ENCODE assay signal across 15 mouse cellular contexts in genomic region chr3:20792503-20792902, GRCm38 (mm10).
A peak's percentile ranks its signal among the peaks of the same experiment; 100 is the strongest.
DNase-seq lines count a peak whose midpoint lies in the region; ATAC-seq and TF ChIP-seq lines count a peak whose summit lies in the region.
"Had no signal": no experiment of that assay in that cellular context is flagged by ENCODE, and none has a peak within 500 bp of the region (broad histone marks: within the 10 kb centered on the region; RNA-seq: fewer than 3 reads in every experiment).

No protein-coding gene starts in this region.

- 59% methylated on average over 1 of the region's 1 CpGs for WGBS in lung, embryonic 16.5 days
- 89% methylated on average over 1 of the region's 1 CpGs for WGBS in forebrain, embryonic 16.5 days

- peak; percentile 65 for ATAC-seq in lung, embryonic 16.5 days (ENCODE audit: low read depth)
- no peak for ATAC-seq in forebrain, embryonic 16.5 days
- no peak for ATAC-seq in frontal cortex, adult (ENCODE audit: low TSS enrichment)
- ATAC-seq: midbrain, embryonic 13.5 days had no signal

- no peaks in the 10 kb centered on the region for H3K36me3 ChIP-seq in lung, embryonic 16.5 days (ENCODE audit: control insufficient read depth, insufficient read depth, low read length)
- no peaks in the 10 kb centered on the region for H3K36me3 ChIP-seq in forebrain, embryonic 16.5 days (ENCODE audit: control insufficient read depth, insufficient read depth)
- H3K36me3 ChIP-seq: forebrain, embryonic 10.5 days; midbrain, embryonic 13.5 days; neural tube, embryonic 12.5 days had no signal

- no peak overlapping the region for H3K4me3 ChIP-seq in embryonic fibroblast, embryonic 13.5 days (ENCODE audit: insufficient read depth, low read length)
- no peak overlapping the region for H3K4me3 ChIP-seq in lung, embryonic 16.5 days (ENCODE audit: low read length)
- H3K4me3 ChIP-seq in forebrain, embryonic 16.5 days (replicated peaks; ENCODE audit: low read length): no peak overlapping the region
- H3K4me3 ChIP-seq: forebrain, embryonic 10.5 days; midbrain, embryonic 13.5 days; neural tube, embryonic 12.5 days had no signal

- H3K4me1 ChIP-seq in embryonic fibroblast, embryonic 13.5 days (ENCODE audit: control insufficient read depth, insufficient read depth, low read length): no peaks in the 10 kb centered on the region
- H3K4me1 ChIP-seq in lung, embryonic 16.5 days (replicated peaks; ENCODE audit: control insufficient read depth, insufficient read depth, low read length): no peaks in the 10 kb centered on the region
- no peaks in the 10 kb centered on the region for H3K4me1 ChIP-seq in forebrain, embryonic 16.5 days (replicated peaks; ENCODE audit: control insufficient read depth, insufficient read depth, low read length)
- H3K4me1 ChIP-seq: forebrain, embryonic 10.5 days; midbrain, embryonic 13.5 days; neural tube, embryonic 12.5 days had no signal

- H3K27me3 ChIP-seq in lung, embryonic 16.5 days (ENCODE audit: control insufficient read depth, insufficient read depth, low read depth, low read length): no peaks in the 10 kb centered on the region
- no peaks in the 10 kb centered on the region for H3K27me3 ChIP-seq in forebrain, embryonic 16.5 days (replicated peaks; ENCODE audit: control insufficient read depth, insufficient read depth, low read length)
- H3K27me3 ChIP-seq: CH12.LX; midbrain, embryonic 13.5 days; neural tube, embryonic 12.5 days had no signal

- H3K27ac ChIP-seq in embryonic fibroblast, embryonic 13.5 days (ENCODE audit: insufficient read depth, low read length): peak overlapping the region; percentile 44; the same call in 1 of the 2 replicates
- no peak overlapping the region for H3K27ac ChIP-seq in lung, embryonic 16.5 days (ENCODE audit: low read length)
- no peak overlapping the region for H3K27ac ChIP-seq in forebrain, embryonic 16.5 days (ENCODE audit: low read length)
- H3K27ac ChIP-seq: forebrain, embryonic 10.5 days; midbrain, embryonic 13.5 days; neural tube, embryonic 12.5 days had no signal

- no peak overlapping the region for H3K4me2 ChIP-seq in lung, embryonic 16.5 days (ENCODE audit: low read depth, low read length)
- H3K4me2 ChIP-seq in forebrain, embryonic 16.5 days (ENCODE audit: low read length): no peak overlapping the region
- H3K4me2 ChIP-seq: liver, embryonic 11.5 days; midbrain, embryonic 13.5 days; neural tube, embryonic 12.5 days had no signal

- peak; percentile 3 for DNase-seq in kidney, adult 9 months
- DNase-seq in kidney, adult 8-10 months: no peak
- DNase-seq in gastrocnemius, postnatal 14 days: peak; percentile 43
- DNase-seq: cerebellum, postnatal 25 days; right cerebral cortex, adult 18-20 months; thymus, postnatal 36 days had no signal

- intact Hi-C loops in gastrocnemius, postnatal 14 days (cut with DNase I; ENCODE audit: low total_unique reads): no loop called here

- no peak for TF ChIP-seq CTCF in embryonic fibroblast, embryonic 13.5 days (IDR thresholded peaks at IDR 0.05; ENCODE audit: borderline replicate concordance, insufficient read depth, low read length)

- no peaks in the 10 kb centered on the region for H3K9me3 ChIP-seq in lung, embryonic 16.5 days (ENCODE audit: control insufficient read depth, low read length)
- H3K9me3 ChIP-seq in forebrain, embryonic 16.5 days (ENCODE audit: control insufficient read depth, low read length): peaks cover 4% of the 10 kb centered on the region; the same call in 1 of the 2 replicates
- H3K9me3 ChIP-seq: forebrain, embryonic 10.5 days; midbrain, embryonic 13.5 days; neural tube, embryonic 12.5 days had no signal

- H3K9ac ChIP-seq in lung, embryonic 16.5 days (ENCODE audit: low read length): no peak overlapping the region
- no peak overlapping the region for H3K9ac ChIP-seq in forebrain, embryonic 16.5 days (replicated peaks; ENCODE audit: low read depth, low read length)
- H3K9ac ChIP-seq: midbrain, embryonic 13.5 days; neural tube, embryonic 12.5 days had no signal

- no peak for TF ChIP-seq POLR2A in embryonic fibroblast, embryonic 13.5 days (IDR thresholded peaks at IDR 0.05; ENCODE audit: low read depth, low read length)

Comparison
In these comparisons a context has a peak if more than half of its experiments do, and no peak if none do; other contexts are left out.
1. DNase-seq: peak in kidney, adult 9 months (single experiment) and gastrocnemius, postnatal 14 days (single experiment); none in kidney, adult 8-10 months (0 of 2).